ENCODE assay signal across 16 mouse cellular contexts in genomic region chr5:32120901-32121376, GRCm38 (mm10). TPM values are rescaled to one million over a fixed set of nuclear protein-coding genes. Genes with fewer than 3 reads are reported as not detected.
DNase-seq lines count a peak whose midpoint lies in the region; ATAC-seq and TF ChIP-seq lines count a peak whose summit lies in the region.
"Had no signal": no experiment of that assay in that cellular context is flagged by ENCODE, and none has a peak within 500 bp of the region (broad histone marks: within the 10 kb centered on the region; RNA-seq: fewer than 3 reads in every experiment).

No protein-coding gene starts in this region.

- no peak for TF ChIP-seq POLR2A in brain, embryonic 14.5 days (IDR thresholded peaks at IDR 0.05; ENCODE audit: borderline replicate concordance, extremely low read depth, insufficient read depth, insufficient read length, poor library complexity, severe bottlenecking)
- TF ChIP-seq POLR2A in small intestine, adult 2 months (IDR thresholded peaks at IDR 0.05; ENCODE audit: low read depth, low read length): no peak; the same call in 1 of the 2 replicates

- H3K27me3 ChIP-seq in limb, embryonic 13.5 days: no peaks in the 10 kb centered on the region
- no peaks in the 10 kb centered on the region for H3K27me3 ChIP-seq in limb, embryonic 10.5 days (ENCODE audit: low read depth, poor library complexity, severe bottlenecking)
- no peaks in the 10 kb centered on the region for H3K27me3 ChIP-seq in intestine, embryonic 15.5 days (replicated peaks)
- no peaks in the 10 kb centered on the region for H3K27me3 ChIP-seq in small intestine, adult 2 months (ENCODE audit: control insufficient read depth, insufficient read depth, low read length)
- peaks cover 4% of the 10 kb centered on the region; the same call in 1 of the 2 replicates for H3K27me3 ChIP-seq in heart, embryonic 12.5 days (replicated peaks)
- H3K27me3 ChIP-seq: embryonic facial prominence, embryonic 12.5 days had no signal

- no peaks in the 10 kb centered on the region for H3K9me3 ChIP-seq in limb, embryonic 13.5 days
- no peaks in the 10 kb centered on the region for H3K9me3 ChIP-seq in limb, embryonic 10.5 days (replicated peaks)
- H3K9me3 ChIP-seq in intestine, embryonic 15.5 days: no peaks in the 10 kb centered on the region
- H3K9me3 ChIP-seq in heart, embryonic 12.5 days (replicated peaks): no peaks in the 10 kb centered on the region
- H3K9me3 ChIP-seq: embryonic facial prominence, embryonic 12.5 days had no signal

- TF ChIP-seq CTCF in brain, embryonic 14.5 days (IDR thresholded peaks at IDR 0.05; ENCODE audit: borderline replicate concordance, extremely low read depth, insufficient read depth, insufficient read length): no peak
- no peak for TF ChIP-seq CTCF in small intestine, adult 2 months (IDR thresholded peaks at IDR 0.05; ENCODE audit: extremely low read depth, insufficient read length, insufficient replicate concordance, low read depth, low read length)

- no peak overlapping the region for H3K4me3 ChIP-seq in limb, embryonic 13.5 days
- H3K4me3 ChIP-seq in limb, embryonic 10.5 days: no peak overlapping the region
- no peak overlapping the region for H3K4me3 ChIP-seq in intestine, embryonic 15.5 days (replicated peaks)
- H3K4me3 ChIP-seq in small intestine, adult 2 months (ENCODE audit: low read depth, low read length): peak overlapping the region; percentile 28
- no peak overlapping the region for H3K4me3 ChIP-seq in heart, embryonic 12.5 days
- H3K4me3 ChIP-seq: embryonic facial prominence, embryonic 12.5 days had no signal

- no peak for DNase-seq in limb, embryonic 10.5 days (ENCODE audit: low spot score)
- DNase-seq in brain, embryonic 14.5 days (ENCODE audit: low read depth): peak; percentile 20
- DNase-seq in spleen, adult 18-20 months: no peak
- DNase-seq in heart, postnatal 4 days: no peak
- DNase-seq: cerebellum, adult 9-10 months; forebrain, postnatal 0 days; layer of hippocampus, adult 9-11 months; liver, postnatal 0 days; retina, postnatal 1 day; thymus, adult 18-20 months had no signal

- H3K27ac ChIP-seq in limb, embryonic 13.5 days: 0 out of 2 replicates have a peak overlapping the region, but pooled peaks have one; percentile 15
- no peak overlapping the region; the same call in 1 of the 2 replicates for H3K27ac ChIP-seq in limb, embryonic 10.5 days
- H3K27ac ChIP-seq in intestine, embryonic 15.5 days: no peak overlapping the region
- peak overlapping the region; percentile 19; the same call in 1 of the 2 replicates for H3K27ac ChIP-seq in small intestine, adult 2 months (ENCODE audit: insufficient read depth, low read depth, low read length)
- H3K27ac ChIP-seq in heart, embryonic 12.5 days (ENCODE audit: poor library complexity, severe bottlenecking): no peak overlapping the region

- no peak overlapping the region for H3K4me2 ChIP-seq in limb, embryonic 13.5 days (replicated peaks)
- peak overlapping the region; percentile 28; the same call in 1 of the 2 replicates for H3K4me2 ChIP-seq in intestine, embryonic 15.5 days (replicated peaks)
- no peak overlapping the region for H3K4me2 ChIP-seq in heart, embryonic 12.5 days
- H3K4me2 ChIP-seq: embryonic facial prominence, embryonic 12.5 days; midbrain, embryonic 11.5 days had no signal

- 0 out of 2 replicates have a peak, but pooled peaks cover 13% of the 10 kb centered on the region for H3K4me1 ChIP-seq in limb, embryonic 13.5 days
- H3K4me1 ChIP-seq in limb, embryonic 10.5 days: peaks cover 14% of the 10 kb centered on the region
- no peaks in the 10 kb centered on the region for H3K4me1 ChIP-seq in intestine, embryonic 15.5 days (replicated peaks)
- peaks cover 28% of the 10 kb centered on the region for H3K4me1 ChIP-seq in small intestine, adult 2 months (ENCODE audit: control insufficient read depth, insufficient read depth, insufficient read length, low read length)
- no peaks in the 10 kb centered on the region for H3K4me1 ChIP-seq in heart, embryonic 12.5 days (replicated peaks)
- H3K4me1 ChIP-seq: embryonic facial prominence, embryonic 12.5 days had no signal

- no peaks in the 10 kb centered on the region for H3K36me3 ChIP-seq in limb, embryonic 13.5 days
- H3K36me3 ChIP-seq in limb, embryonic 10.5 days: no peaks in the 10 kb centered on the region
- H3K36me3 ChIP-seq in intestine, embryonic 15.5 days: no peaks in the 10 kb centered on the region
- H3K36me3 ChIP-seq in small intestine, adult 2 months (ENCODE audit: control insufficient read depth, insufficient read depth, low read length): no peaks in the 10 kb centered on the region
- no peaks in the 10 kb centered on the region for H3K36me3 ChIP-seq in heart, embryonic 12.5 days
- H3K36me3 ChIP-seq: embryonic facial prominence, embryonic 12.5 days had no signal

- no peak overlapping the region for H3K9ac ChIP-seq in limb, embryonic 13.5 days
- no peak overlapping the region for H3K9ac ChIP-seq in intestine, embryonic 15.5 days
- no peak overlapping the region for H3K9ac ChIP-seq in heart, embryonic 12.5 days
- H3K9ac ChIP-seq: embryonic facial prominence, embryonic 12.5 days; forebrain, postnatal 0 days; liver, postnatal 0 days had no signal

- WGBS in limb, embryonic 13.5 days: 42% methylated on average over 11 of the region's 11 CpGs
- WGBS in limb, embryonic 10.5 days: 45% methylated on average over 11 of the region's 11 CpGs
- 43% methylated on average over 11 of the region's 11 CpGs for WGBS in intestine, embryonic 15.5 days
- 12% methylated on average over 11 of the region's 11 CpGs for WGBS in small intestine, adult 2 months
- WGBS in heart, embryonic 12.5 days: 51% methylated on average over 11 of the region's 11 CpGs

- no peak for ATAC-seq in limb, embryonic 13.5 days (ENCODE audit: low FRiP score, low read depth)
- ATAC-seq in intestine, embryonic 15.5 days: peak; percentile 79
- no peak for ATAC-seq in heart, embryonic 12.5 days (ENCODE audit: insufficient number of reproducible peaks, low FRiP score)
- ATAC-seq: forebrain, postnatal 0 days had no signal

RNA-seq across cellular contexts. Expression of gene Fosl2, which starts 14.7 kb away (rescaled TPM):
- 2.3 and 2.5 TPM in 2 replicates for polyA plus RNA-seq in limb, embryonic 13.5 days (2015; fragmentation: Nextera tagmentation; extraction: Ambion mirVana)
- polyA plus RNA-seq in limb, embryonic 10.5 days (2016; fragmentation: Nextera tagmentation; extraction: Ambion mirVana): 0.48 and 0.63 TPM in 2 replicates
- 3.2 and 3.4 TPM in 2 replicates for polyA plus RNA-seq in brain, embryonic 14.5 days (2012; rRNA removed)
- polyA plus RNA-seq in intestine, embryonic 15.5 days (2015; fragmentation: Nextera tagmentation; extraction: Ambion mirVana): 7.1 and 7.3 TPM in 2 replicates
- polyA plus RNA-seq in small intestine, adult 2 months (2012; rRNA removed): 34.9 and 116 TPM in 2 replicates
- 10 to 100 TPM; 25.0 to 26.8 TPM for total RNA-seq in heart, postnatal 4 days (2021)
- 3.3 and 3.8 TPM in 2 replicates for polyA plus RNA-seq in heart, embryonic 12.5 days (2016; fragmentation: Nextera tagmentation; extraction: Ambion mirVana)

Comparison
In these comparisons a context has a peak if more than half of its experiments do, and no peak if none do; other contexts are left out.
1. H3K27ac ChIP-seq: peak in limb, embryonic 13.5 days (single experiment) and small intestine, adult 2 months (single experiment); none in limb, embryonic 10.5 days (single experiment), intestine, embryonic 15.5 days (single experiment) and heart, embryonic 12.5 days (single experiment).